Mouse (Mus musculus): Measurements from ENCODE around the gene Mfsd12.

DNA sequence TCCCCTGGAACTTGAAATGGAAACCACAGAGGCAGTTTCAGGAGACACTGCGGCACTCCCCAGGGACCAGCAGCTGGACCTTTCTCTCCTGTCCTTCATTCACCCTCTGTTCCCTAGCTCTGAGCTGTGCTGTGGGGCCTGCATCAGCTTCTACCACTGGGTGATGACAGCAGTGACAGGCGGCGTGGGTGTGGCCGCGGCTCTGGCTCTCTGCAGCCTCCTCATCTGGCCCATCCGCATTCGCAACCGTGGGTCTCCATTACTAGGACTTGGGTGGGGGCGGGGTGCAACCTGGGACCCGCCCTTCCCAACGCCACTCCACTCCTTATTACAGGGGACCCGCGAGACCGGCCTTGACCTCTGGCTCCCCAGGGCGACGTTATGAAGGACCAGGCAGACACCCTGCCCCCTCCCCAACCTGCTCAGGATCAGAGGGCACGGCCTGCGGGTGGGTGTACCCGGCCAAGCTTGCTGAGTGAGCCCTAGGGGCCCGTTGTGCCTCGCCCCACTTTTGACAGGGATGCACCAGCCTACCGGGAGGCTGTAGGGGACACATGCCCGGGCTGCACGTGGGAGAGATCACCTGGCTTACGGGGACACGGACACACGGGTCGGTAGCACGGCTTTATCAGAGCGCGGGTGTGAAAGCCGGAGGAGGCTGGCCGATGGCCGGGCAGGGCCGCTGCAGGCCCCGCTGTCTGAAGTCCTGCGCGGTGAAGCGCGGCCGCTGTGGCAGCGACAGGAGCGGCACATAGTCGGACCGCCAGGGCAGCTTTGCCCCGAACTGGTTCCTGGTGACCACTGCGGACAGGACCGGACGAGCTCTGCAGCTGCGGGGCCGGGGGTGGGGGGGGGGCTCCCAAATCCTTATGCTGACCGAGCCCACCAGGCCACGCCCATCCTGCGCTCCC lies 6.4 kb downstream of the Mfsd12 start:
- TF ChIP-seq KAT2A (IDR thresholded peaks at IDR 0.05; ENCODE audit: insufficient replicate concordance, low read length) = no peak
- no peak for TF ChIP-seq EP300 (IDR thresholded peaks at IDR 0.05; ENCODE audit: low read length)
- TF ChIP-seq CTCF (conservative IDR thresholded peaks at IDR 0.05 in 1 of 2, IDR thresholded peaks at IDR 0.05 in 1 of 2; ENCODE audit: low read depth in 2 of 2, low read length in 2 of 2) = no peak
